Mouse (Mus musculus) heart, postnatal 4 days (tissue): ENCODE measurements around the gene Heatr5a. TPM values are rescaled to one million over a fixed set of nuclear protein-coding genes. Genes with fewer than 3 reads are reported as not detected.

Experiments
- DNase-seq: peaks from one replicate; pipeline ENCODE4 v3.0.0; 2021
- total RNA-seq, 2 experiments: library from RNA; stranded (reverse); gene quantifications; 2 replicates each; pipeline ENCODE4 v1.2.3; 2021

Gene Heatr5a
- total RNA-seq = 10 to 100 TPM; 21.3 to 24.6 TPM

GRCm38 (mm10) chr12:51971070-51971664 lies at the start of gene Heatr5a:
Gene Heatr5a (minus strand): TSS chr12:51971321.
- DNase-seq = peak; percentile 95

DNA sequence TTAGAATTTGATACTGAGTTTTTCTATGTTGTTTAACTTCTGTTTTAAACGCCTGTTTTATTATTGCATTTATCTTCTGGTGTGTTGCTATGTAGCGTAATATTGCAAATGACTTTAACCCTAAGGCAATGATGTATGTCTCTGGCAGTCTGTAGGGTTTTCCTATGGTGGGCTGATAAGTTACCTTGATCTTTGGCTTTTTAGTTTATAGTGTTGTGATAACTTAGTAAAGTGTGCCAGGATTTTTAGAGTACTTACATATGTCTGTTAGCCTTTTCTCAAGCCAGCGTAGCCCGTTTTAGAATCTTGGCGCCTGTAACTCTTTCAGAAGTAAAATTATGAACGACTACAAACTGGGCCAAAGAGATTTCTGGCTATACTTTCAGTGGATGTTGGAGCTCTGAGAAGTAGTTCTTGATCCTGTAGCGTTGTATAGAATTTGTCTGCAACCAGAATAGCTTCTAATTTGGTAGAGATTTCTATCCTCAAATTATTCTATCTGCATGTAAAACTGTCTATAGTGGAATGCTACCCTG lies 43.4 kb upstream of the Heatr5a start:
- no peak for DNase-seq

DNA sequence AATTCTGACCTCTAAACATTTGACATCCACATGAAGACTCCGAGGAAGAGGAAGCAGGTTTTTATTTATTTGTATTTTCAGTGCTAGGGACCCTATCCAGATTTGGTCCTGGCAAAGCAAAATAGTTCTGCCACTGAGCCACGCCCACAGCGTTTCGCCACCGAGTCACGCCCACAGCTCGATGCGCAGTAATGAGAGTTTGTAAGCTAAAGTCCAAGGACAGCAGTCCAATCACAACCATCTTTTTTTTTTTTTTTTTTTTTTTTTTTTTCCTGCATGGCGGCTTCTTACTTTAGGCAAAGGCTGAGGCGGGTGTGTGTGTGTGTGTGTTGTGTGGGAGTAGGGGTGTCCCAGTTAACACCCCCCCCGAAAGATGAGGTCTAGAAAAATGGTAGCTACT lies 42.9 kb upstream of the Heatr5a start:
- no peak for DNase-seq

DNA sequence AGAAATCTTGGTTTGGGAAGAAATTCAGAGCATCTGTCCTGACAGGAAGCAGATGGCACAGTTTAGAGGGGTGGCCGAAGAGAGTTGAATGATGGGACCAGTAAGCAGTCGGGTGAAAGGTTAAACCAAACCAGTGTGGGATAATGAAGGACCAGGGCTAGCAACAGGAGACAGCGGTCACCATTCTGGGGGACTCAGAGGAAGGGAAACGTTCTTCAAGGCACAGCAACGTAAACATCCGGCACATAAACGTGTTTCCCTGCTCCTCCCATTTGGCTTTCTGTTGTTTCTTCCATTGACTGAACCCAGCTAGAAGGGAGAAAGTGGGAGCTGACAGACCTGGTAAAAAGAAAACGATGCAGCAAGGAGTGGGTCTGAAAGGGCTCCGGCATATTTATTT lies 42.2 kb upstream of the Heatr5a start:
- DNase-seq = no peak

GRCm38 (mm10) chr12:52012159-52012558 lies 41.0 kb upstream of the Heatr5a start:
- no peak for DNase-seq

- DNase-seq = no peak
Measured at GRCm38 (mm10) chr12:52010630-52010961, 39.5 kb upstream of the Heatr5a start.

DNA sequence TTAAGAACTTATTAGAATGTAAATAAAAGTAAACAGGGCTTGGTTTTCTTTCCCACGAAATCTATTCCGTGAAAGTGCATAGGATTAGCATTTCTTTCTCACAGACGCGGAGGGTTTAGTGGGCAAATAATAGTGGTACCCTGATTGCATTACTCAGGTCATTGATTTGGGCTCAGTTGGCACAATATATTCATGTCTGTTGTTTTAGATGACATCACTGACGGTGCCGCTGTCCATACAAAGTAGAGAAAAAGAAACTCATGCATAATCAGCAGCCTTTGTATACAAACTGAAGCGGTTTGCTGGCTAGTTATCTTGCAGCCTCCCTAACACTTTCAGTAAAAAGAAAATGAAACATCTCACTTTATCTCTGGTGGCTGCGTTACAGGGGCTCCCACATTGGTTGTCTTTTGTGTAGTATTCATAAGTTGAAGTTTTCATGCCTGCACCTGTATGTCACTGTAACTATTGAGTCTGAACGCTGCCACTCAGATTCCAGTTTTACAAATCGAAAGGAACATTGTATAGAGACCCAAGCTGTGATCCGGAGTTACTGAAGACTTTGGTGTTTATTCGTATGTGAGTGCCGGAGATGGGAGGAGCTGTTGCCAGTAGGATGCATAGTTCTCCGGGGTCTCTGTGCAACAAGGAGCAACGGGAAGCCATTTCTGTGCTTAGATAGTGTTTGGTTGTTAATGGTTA lies 39.0 kb upstream of the Heatr5a start:
- no peak for DNase-seq

DNA sequence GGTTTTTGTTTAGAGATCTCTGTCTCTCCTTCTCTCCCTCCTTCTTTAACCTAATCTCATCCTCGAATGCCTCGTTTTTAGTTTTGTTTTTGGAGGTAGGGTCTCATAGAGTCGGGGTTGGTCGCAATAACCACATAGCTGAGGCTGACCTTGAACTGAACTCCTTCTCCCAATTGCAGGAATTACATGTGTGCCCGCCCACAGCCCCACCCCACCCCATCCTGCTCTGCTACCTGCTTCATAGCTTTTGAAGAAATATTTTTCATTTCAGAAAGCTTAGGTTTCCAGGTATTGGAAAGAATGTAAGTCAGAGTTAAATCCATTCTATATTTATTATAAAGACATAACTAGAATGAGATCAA lies 35.5 kb upstream of the Heatr5a start:
- DNase-seq = no peak

DNA sequence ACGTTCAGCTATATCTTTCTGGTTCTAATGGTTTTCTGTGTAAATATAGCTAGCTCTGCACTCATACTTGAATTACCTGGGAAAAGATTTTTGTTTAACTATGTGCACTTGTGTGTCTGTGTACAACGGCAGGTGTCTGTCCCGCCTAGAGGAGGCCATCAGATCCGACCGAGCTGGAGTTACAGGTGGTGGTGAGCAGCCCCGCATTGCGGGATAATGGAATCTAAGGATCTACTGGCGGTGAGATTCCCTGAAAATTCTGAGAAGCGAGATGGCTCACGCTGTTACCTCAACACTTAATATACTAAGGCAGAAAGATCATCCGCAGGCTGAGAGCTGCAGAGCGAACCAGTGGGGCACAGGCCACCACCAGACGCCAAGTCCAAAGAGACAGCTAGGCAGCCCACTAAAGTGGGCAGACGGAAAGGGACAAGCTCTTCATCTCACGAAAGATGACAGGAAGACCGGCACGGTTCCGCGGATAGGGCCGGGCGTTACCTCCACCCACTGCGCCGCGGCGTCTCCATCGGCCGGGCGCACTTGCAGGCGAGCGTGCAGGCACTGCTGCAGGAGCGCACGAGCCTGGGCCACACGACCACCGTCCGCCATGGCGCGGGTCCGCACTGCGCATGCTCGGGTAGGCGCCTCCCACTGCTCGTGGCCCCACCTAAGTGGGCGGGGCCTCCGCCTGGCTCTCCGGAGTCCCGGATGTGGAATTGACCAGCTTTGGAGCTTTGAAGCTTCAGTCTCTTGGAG lies 34.9 kb upstream of the Heatr5a start, which contains the start of gene Dtd2:
TSS of gene Dtd2 (minus strand) at position 625 of the 756 bp plus-strand sequence.
- peak; percentile 97 for DNase-seq

DNA sequence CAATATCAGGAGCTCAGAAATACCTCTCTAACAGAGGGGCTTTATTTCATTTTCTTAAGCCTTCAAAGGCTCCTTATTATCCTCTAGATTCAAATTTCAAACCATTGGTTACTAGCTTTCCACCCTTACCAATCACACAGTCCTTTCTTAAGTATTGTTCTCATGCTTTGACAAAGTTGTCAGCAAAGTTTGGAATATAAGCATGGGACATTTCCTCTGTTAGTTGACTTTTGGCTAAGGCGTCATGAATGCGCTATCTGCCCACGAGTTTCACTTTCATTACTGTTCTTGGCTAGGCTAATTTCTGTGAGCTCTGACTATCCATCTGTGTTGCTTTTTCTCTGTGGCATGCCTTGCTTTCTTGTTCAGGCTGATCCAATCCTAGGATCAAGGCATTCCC lies 31.6 kb upstream of the Heatr5a start:
- DNase-seq = no peak

GRCm38 (mm10) chr12:52001544-52001943 lies 30.4 kb upstream of the Heatr5a start:
- peak; percentile 78 for DNase-seq

- DNase-seq = no peak
Measured at GRCm38 (mm10) chr12:51998366-51998932, 27.3 kb upstream of the Heatr5a start.

GRCm38 (mm10) chr12:51995738-51996536 lies 24.8 kb upstream of the Heatr5a start:
- DNase-seq = no peak

- DNase-seq = no peak
Measured at GRCm38 (mm10) chr12:51990629-51991028, 19.5 kb upstream of the Heatr5a start.

DNA sequence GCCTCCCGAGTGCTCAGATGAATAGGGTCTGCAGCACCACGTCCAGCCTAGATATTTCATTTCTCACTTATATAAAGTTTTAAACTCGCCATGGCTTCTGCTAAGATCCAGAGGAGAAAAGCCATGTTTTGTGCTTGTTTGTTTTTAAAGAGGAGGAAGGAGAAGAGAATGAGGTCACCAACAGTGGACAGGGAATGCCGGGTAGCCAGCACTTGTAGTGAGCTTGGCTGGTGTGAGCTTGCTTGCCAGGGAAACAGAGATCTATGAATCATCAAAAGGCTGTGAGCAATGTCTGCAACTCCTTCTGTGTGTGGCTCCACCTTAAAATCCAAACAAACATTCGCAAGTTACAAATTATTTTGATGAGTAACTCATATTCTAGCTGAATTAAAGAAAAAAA lies 17.4 kb upstream of the Heatr5a start:
- DNase-seq = no peak

- DNase-seq = peak; percentile 25
Measured at GRCm38 (mm10) chr12:51985826-51986225, 14.7 kb upstream of the Heatr5a start.

DNA sequence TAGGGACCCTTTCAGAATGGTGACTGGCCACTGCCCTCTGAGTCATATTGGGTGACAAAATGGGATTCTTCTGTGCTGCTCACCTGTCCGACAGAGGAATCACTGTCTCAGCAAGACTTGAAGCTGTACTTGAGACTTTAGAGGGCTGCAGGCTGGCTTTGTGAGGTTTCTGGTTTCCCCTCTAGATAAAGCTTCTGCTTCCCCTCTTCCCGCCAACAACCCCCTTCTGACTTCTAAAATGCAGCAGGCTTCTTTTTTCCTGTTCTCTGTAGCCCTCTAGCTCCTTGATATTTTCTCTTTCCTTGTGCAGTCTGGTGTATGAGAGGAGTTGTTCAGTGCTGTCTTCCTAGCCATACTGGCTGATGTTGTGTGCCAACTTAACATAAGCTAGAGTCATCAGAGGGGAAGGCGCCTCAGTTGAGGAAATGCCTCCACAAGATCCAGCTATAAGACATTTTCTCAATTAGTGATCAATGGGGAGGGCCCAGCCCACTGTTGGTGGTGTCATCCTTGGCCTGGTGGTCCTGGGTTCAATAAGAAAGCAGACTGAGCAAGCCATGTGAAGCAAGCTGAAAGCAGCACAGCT lies 14.1 kb upstream of the Heatr5a start:
- DNase-seq = no peak

DNA sequence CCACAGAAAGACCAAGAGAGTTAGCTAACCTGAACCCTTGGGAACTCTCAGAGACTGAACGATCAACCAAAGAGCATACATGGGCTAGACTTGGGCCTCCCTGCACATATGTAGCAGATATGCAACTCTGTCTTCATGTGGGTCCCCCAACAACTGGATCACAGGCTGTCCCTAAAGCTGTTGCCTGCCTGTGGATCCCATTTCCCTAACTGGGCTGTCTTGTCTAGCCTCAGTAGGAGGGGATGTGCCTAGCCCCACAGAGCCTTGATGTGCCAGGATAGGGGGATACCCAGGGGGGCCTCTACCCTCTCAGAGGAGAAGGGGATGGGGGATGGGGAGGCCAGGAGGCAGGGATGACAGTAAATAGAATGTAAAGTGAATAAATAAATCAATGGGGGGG lies 12.5 kb upstream of the Heatr5a start:
- DNase-seq = no peak

DNA sequence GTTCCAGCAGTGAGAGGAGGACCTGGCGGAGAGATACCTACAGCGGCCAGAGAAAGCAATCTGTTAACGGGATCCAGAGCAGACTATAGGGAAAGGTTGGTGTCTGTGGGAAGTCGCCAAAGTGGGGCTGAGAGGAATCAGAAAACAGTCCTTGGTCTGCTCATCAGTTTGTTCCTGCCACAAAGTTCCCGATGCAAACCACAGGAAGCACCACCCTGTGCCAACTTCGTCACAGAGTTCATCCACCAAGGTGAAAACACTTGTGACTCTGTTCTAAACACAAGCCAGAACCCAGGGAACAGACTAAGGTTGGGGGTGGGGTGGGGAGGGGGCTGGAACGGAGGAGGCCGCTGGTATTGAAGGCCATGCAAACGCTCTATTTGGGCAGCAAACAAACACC lies 5.4 kb upstream of the Heatr5a start:
- DNase-seq = no peak

DNA sequence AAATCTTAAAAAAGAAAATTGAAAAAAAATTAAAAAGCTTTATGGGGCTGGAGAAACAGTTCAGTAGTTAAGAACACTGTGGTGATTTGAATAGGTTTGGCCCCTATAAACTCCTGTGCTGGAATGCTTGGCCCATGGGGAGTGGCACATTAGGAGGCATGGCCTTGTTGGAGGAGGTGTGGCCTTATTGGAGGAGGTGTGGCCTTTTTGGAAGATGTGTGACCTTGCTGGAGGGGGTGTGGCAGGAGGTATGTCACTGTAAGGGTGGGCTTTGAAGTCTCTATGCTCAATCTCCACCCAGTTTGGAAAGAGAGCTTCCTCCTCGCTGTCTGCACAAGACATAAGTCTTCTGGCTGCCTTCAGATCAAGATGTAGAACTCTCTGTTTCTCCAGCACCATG lies 3.3 kb upstream of the Heatr5a start:
- DNase-seq = no peak

- peak; percentile 22 for DNase-seq
Measured at GRCm38 (mm10) chr12:51972269-51973065, 1.3 kb upstream of the Heatr5a start.
